In genomic region chr3:60292142-60292541, GRCm38 (mm10) we compare ENCODE assay signal across 15 mouse cellular contexts.
DNase-seq lines count a peak whose midpoint lies in the region; ATAC-seq and TF ChIP-seq lines count a peak whose summit lies in the region.
"Had no signal": no experiment of that assay in that cellular context is flagged by ENCODE, and none has a peak within 500 bp of the region (broad histone marks: within the 10 kb centered on the region; RNA-seq: fewer than 3 reads in every experiment).

No protein-coding gene starts in this region.

- no peak overlapping the region for H3K27ac ChIP-seq in hindbrain, embryonic 13.5 days
- no peak overlapping the region for H3K27ac ChIP-seq in hindbrain, embryonic 10.5 days
- no peak overlapping the region for H3K27ac ChIP-seq in hindbrain, postnatal 0 days
- no peak overlapping the region for H3K27ac ChIP-seq in midbrain, embryonic 16.5 days (ENCODE audit: low read length)
- H3K27ac ChIP-seq: embryonic facial prominence, embryonic 13.5 days; gastrocnemius, adult 2 months; heart, embryonic 13.5 days; liver, embryonic 15.5 days had no signal

- DNase-seq in hindbrain, embryonic 10.5 days (ENCODE audit: low spot score): no peak
- peak; percentile 24 for DNase-seq in brain, embryonic 18.5 days (ENCODE audit: low read depth, low spot score)
- peak; percentile 54 for DNase-seq in hindbrain, postnatal 0 days (ENCODE audit: low spot score)
- no peak for DNase-seq in heart, postnatal 14 days
- no peak for DNase-seq in heart, adult 18-20 months
- DNase-seq: adrenal gland, adult 2 months; cerebellum, adult 8-10 months; gastrocnemius, adult 2 months; kidney, adult 11 months had no signal

- ATAC-seq in hindbrain, embryonic 13.5 days (ENCODE audit: low FRiP score): peak; percentile 73; the same call in 1 of the 2 replicates
- peak; percentile 82 for ATAC-seq in hindbrain, postnatal 0 days
- peak; percentile 86 for ATAC-seq in midbrain, embryonic 16.5 days
- ATAC-seq: CD4-positive, CD25-positive, alpha-beta regulatory T cell, adult 4 months had no signal

- H3K4me2 ChIP-seq in hindbrain, embryonic 13.5 days: no peak overlapping the region
- no peak overlapping the region for H3K4me2 ChIP-seq in hindbrain, postnatal 0 days (ENCODE audit: low read depth, low read length)
- no peak overlapping the region for H3K4me2 ChIP-seq in midbrain, embryonic 16.5 days (ENCODE audit: low read length)
- H3K4me2 ChIP-seq: embryonic facial prominence, embryonic 13.5 days; heart, embryonic 13.5 days; liver, embryonic 15.5 days had no signal

- WGBS in hindbrain, embryonic 13.5 days: 86% methylated on average over 2 of the region's 2 CpGs
- 85% methylated on average over 2 of the region's 2 CpGs for WGBS in hindbrain, embryonic 10.5 days
- 63% methylated on average over 2 of the region's 2 CpGs for WGBS in hindbrain, postnatal 0 days
- WGBS in midbrain, embryonic 16.5 days: 90% methylated on average over 2 of the region's 2 CpGs

- no peak for TF ChIP-seq CTCF in hindbrain, postnatal 0 days (IDR thresholded peaks at IDR 0.05; ENCODE audit: low read depth)

- H3K4me1 ChIP-seq in hindbrain, embryonic 13.5 days (replicated peaks): no peaks in the 10 kb centered on the region
- H3K4me1 ChIP-seq in hindbrain, embryonic 10.5 days (replicated peaks): no peaks in the 10 kb centered on the region
- H3K4me1 ChIP-seq in hindbrain, postnatal 0 days (ENCODE audit: insufficient read depth, low read length): no peaks in the 10 kb centered on the region
- no peaks in the 10 kb centered on the region for H3K4me1 ChIP-seq in midbrain, embryonic 16.5 days (ENCODE audit: control insufficient read depth, insufficient read depth, low read length)
- H3K4me1 ChIP-seq: embryonic facial prominence, embryonic 13.5 days; heart, embryonic 13.5 days; liver, embryonic 15.5 days had no signal

- no peaks in the 10 kb centered on the region for H3K36me3 ChIP-seq in hindbrain, embryonic 13.5 days
- no peaks in the 10 kb centered on the region for H3K36me3 ChIP-seq in hindbrain, embryonic 10.5 days
- no peaks in the 10 kb centered on the region for H3K36me3 ChIP-seq in hindbrain, postnatal 0 days (ENCODE audit: insufficient read depth, low read length)
- no peaks in the 10 kb centered on the region for H3K36me3 ChIP-seq in midbrain, embryonic 16.5 days (ENCODE audit: control insufficient read depth, insufficient read depth, low read length)
- H3K36me3 ChIP-seq: embryonic facial prominence, embryonic 13.5 days; heart, embryonic 13.5 days; liver, embryonic 15.5 days had no signal

- intact Hi-C loops in heart, postnatal 14 days (cut with DNase I): no loop called here

- no peaks in the 10 kb centered on the region for H3K27me3 ChIP-seq in hindbrain, embryonic 13.5 days
- H3K27me3 ChIP-seq in hindbrain, embryonic 10.5 days (ENCODE audit: insufficient read depth, poor library complexity, severe bottlenecking): no peaks in the 10 kb centered on the region
- H3K27me3 ChIP-seq in hindbrain, postnatal 0 days (ENCODE audit: insufficient read depth, low read length): no peaks in the 10 kb centered on the region
- no peaks in the 10 kb centered on the region for H3K27me3 ChIP-seq in midbrain, embryonic 16.5 days (ENCODE audit: control insufficient read depth, insufficient read depth, low read depth, low read length)
- H3K27me3 ChIP-seq: embryonic facial prominence, embryonic 13.5 days; heart, embryonic 13.5 days; liver, embryonic 15.5 days had no signal

- H3K9ac ChIP-seq in hindbrain, embryonic 13.5 days: no peak overlapping the region
- no peak overlapping the region for H3K9ac ChIP-seq in hindbrain, postnatal 0 days (replicated peaks; ENCODE audit: low read length)
- H3K9ac ChIP-seq in midbrain, embryonic 16.5 days (ENCODE audit: low read depth, low read length): no peak overlapping the region
- H3K9ac ChIP-seq: embryonic facial prominence, embryonic 13.5 days; heart, embryonic 13.5 days; liver, embryonic 15.5 days had no signal

- no peaks in the 10 kb centered on the region for H3K9me3 ChIP-seq in hindbrain, embryonic 13.5 days
- no peaks in the 10 kb centered on the region for H3K9me3 ChIP-seq in hindbrain, embryonic 10.5 days
- no peaks in the 10 kb centered on the region for H3K9me3 ChIP-seq in hindbrain, postnatal 0 days (ENCODE audit: low read length)
- no peaks in the 10 kb centered on the region for H3K9me3 ChIP-seq in midbrain, embryonic 16.5 days (replicated peaks; ENCODE audit: control insufficient read depth, low read length, poor library complexity, severe bottlenecking)
- H3K9me3 ChIP-seq: embryonic facial prominence, embryonic 13.5 days; heart, embryonic 13.5 days; liver, embryonic 15.5 days had no signal

- H3K4me3 ChIP-seq in hindbrain, embryonic 13.5 days: no peak overlapping the region
- H3K4me3 ChIP-seq in hindbrain, embryonic 10.5 days: no peak overlapping the region
- no peak overlapping the region for H3K4me3 ChIP-seq in hindbrain, postnatal 0 days (ENCODE audit: low read length)
- H3K4me3 ChIP-seq in midbrain, embryonic 16.5 days (ENCODE audit: low read depth, low read length): no peak overlapping the region
- H3K4me3 ChIP-seq: embryonic facial prominence, embryonic 13.5 days; gastrocnemius, adult 2 months; heart, embryonic 13.5 days; liver, embryonic 15.5 days had no signal

Comparison
In these comparisons a context has a peak if more than half of its experiments do, and no peak if none do; other contexts are left out.
1. DNase-seq: peak in brain, embryonic 18.5 days (single experiment) and hindbrain, postnatal 0 days (single experiment); none in hindbrain, embryonic 10.5 days (single experiment), heart, postnatal 14 days (0 of 2) and heart, adult 18-20 months (0 of 2).
2. Peak in every context shown above with its lines, with median percentiles within 50 percentile points of each other: ATAC-seq.